Mouse (Mus musculus): ENCODE data around the gene Zcchc17.

The Zcchc17 gene

GRCm38 (mm10) chr4:130359486-130360237 lies at the start of gene Zcchc17, which contains the start of gene Snrnp40:
TSS of gene Zcchc17 (minus strand) at chr4:130359943.
TSS of gene Snrnp40 (plus strand) at chr4:130360132.
- in situ Hi-C loops (cut with MboI; ENCODE audit: unreplicated experiment in 2 of 2), result no loop called here

- in situ Hi-C loops (cut with MboI; ENCODE audit: unreplicated experiment in 2 of 2), result no loop called here
Measured at GRCm38 (mm10) chr4:130391265-130391664, 31.5 kb upstream of the Zcchc17 start.

GRCm38 (mm10) chr4:130389927-130390326 lies 30.2 kb upstream of the Zcchc17 start:
- in situ Hi-C loops (cut with MboI; ENCODE audit: unreplicated experiment in 2 of 2), result no loop called here

- in situ Hi-C loops (cut with MboI; ENCODE audit: unreplicated experiment in 2 of 2), result no loop called here
Measured at GRCm38 (mm10) chr4:130389496-130389895, 29.8 kb upstream of the Zcchc17 start.

- in situ Hi-C loops (cut with MboI; ENCODE audit: unreplicated experiment in 2 of 2), result no loop called here
Measured at GRCm38 (mm10) chr4:130387256-130387655, 27.5 kb upstream of the Zcchc17 start.

GRCm38 (mm10) chr4:130380418-130380817 lies 20.7 kb upstream of the Zcchc17 start:
- in situ Hi-C loops (cut with MboI; ENCODE audit: unreplicated experiment in 2 of 2), result no loop called here

- in situ Hi-C loops (cut with MboI; ENCODE audit: unreplicated experiment in 2 of 2), result no loop called here
Measured at GRCm38 (mm10) chr4:130379181-130379580, 19.4 kb upstream of the Zcchc17 start.

GRCm38 (mm10) chr4:130377500-130377899 lies 17.8 kb upstream of the Zcchc17 start:
- in situ Hi-C loops (cut with MboI; ENCODE audit: unreplicated experiment in 2 of 2), result no loop called here

GRCm38 (mm10) chr4:130376675-130377074 lies 16.9 kb upstream of the Zcchc17 start:
- in situ Hi-C loops (cut with MboI; ENCODE audit: unreplicated experiment in 2 of 2), result no loop called here

GRCm38 (mm10) chr4:130360238-130360590 lies 471 bp upstream of the Zcchc17 start:
- in situ Hi-C loops (cut with MboI; ENCODE audit: unreplicated experiment in 2 of 2), result no loop called here

GRCm38 (mm10) chr4:130357946-130358345 lies 1.8 kb downstream of the Zcchc17 start:
- in situ Hi-C loops (cut with MboI; ENCODE audit: unreplicated experiment in 2 of 2), result no loop called here

GRCm38 (mm10) chr4:130352588-130352987 lies 7.2 kb downstream of the Zcchc17 start:
- in situ Hi-C loops (cut with MboI; ENCODE audit: unreplicated experiment in 2 of 2), result no loop called here

GRCm38 (mm10) chr4:130350690-130351422 lies 8.9 kb downstream of the Zcchc17 start:
- in situ Hi-C loops (cut with MboI; ENCODE audit: unreplicated experiment in 2 of 2), result no loop called here

GRCm38 (mm10) chr4:130349666-130350065 lies 10.1 kb downstream of the Zcchc17 start:
- in situ Hi-C loops (cut with MboI; ENCODE audit: unreplicated experiment in 2 of 2), result no loop called here

GRCm38 (mm10) chr4:130341691-130342090 lies 18.1 kb downstream of the Zcchc17 start:
- in situ Hi-C loops (cut with MboI; ENCODE audit: unreplicated experiment in 2 of 2), result loop anchor here in 1 of 2 experiments (5.0 kb wide), 1 partner anchor 536 kb away; no protein-coding TSS in a partner anchor

- in situ Hi-C loops (cut with MboI; ENCODE audit: unreplicated experiment in 2 of 2), result no loop called here
Measured at GRCm38 (mm10) chr4:130335867-130336266, 23.9 kb downstream of the Zcchc17 start.

- in situ Hi-C loops (cut with MboI; ENCODE audit: unreplicated experiment in 2 of 2), result no loop called here
Measured at GRCm38 (mm10) chr4:130327366-130327765, 32.4 kb downstream of the Zcchc17 start.

GRCm38 (mm10) chr4:130325446-130325845 lies 34.3 kb downstream of the Zcchc17 start:
- in situ Hi-C loops (cut with MboI; ENCODE audit: unreplicated experiment in 2 of 2), result no loop called here

- in situ Hi-C loops (cut with MboI; ENCODE audit: unreplicated experiment in 2 of 2), result no loop called here
Measured at GRCm38 (mm10) chr4:130323607-130324006, 36.1 kb downstream of the Zcchc17 start.

GRCm38 (mm10) chr4:130323165-130323564 lies 36.6 kb downstream of the Zcchc17 start:
- in situ Hi-C loops (cut with MboI; ENCODE audit: unreplicated experiment in 2 of 2), result no loop called here

GRCm38 (mm10) chr4:130322567-130322966 lies 37.2 kb downstream of the Zcchc17 start:
- in situ Hi-C loops (cut with MboI; ENCODE audit: unreplicated experiment in 2 of 2), result no loop called here

GRCm38 (mm10) chr4:130321640-130322039 lies 38.1 kb downstream of the Zcchc17 start:
- in situ Hi-C loops (cut with MboI; ENCODE audit: unreplicated experiment in 2 of 2), result no loop called here

Data from v-Abl transformed pro-B cells (cell line).